Mouse (Mus musculus) midbrain, embryonic 16.5 days (tissue): ENCODE measurements around the gene Mrps26. TPM values are rescaled to one million over a fixed set of nuclear protein-coding genes. Genes with fewer than 3 reads are reported as not detected.

ENCODE experiments used
- ATAC-seq: fragments of 200-750 bp; cut with Nextera tagmentation; 2 replicates; pipeline ENCODE4 v1.8.0; 2017; ENCODE audit warnings: moderate TSS enrichment
- H3K27ac ChIP-seq: fragments of 300-500 bp; sonication (generic); 2 replicates; pipeline ENCODE4 v1.5.1; 2014; ENCODE audit warnings: mild to moderate bottlenecking, low read length, mixed read lengths
- H3K27me3 ChIP-seq: fragments of 300-500 bp; sonication (generic); 2 replicates; pipeline ENCODE4 v1.6.1; 2014; ENCODE audit warnings: low read depth, low read length, mixed read lengths; ENCODE audit not compliant: control insufficient read depth, insufficient read depth
- H3K36me3 ChIP-seq: fragments of 300-500 bp; sonication (generic); 2 replicates; pipeline ENCODE4 v1.6.1; 2014; ENCODE audit warnings: mild to moderate bottlenecking, low read length, moderate library complexity, mixed read lengths; ENCODE audit not compliant: control insufficient read depth, insufficient read depth
- H3K4me1 ChIP-seq: fragments of 300-500 bp; sonication (generic); 2 replicates; pipeline ENCODE4 v1.6.1; 2014; ENCODE audit warnings: mild to moderate bottlenecking, low read length, mixed read lengths; ENCODE audit not compliant: control insufficient read depth, insufficient read depth
- H3K4me2 ChIP-seq: fragments of 300-500 bp; sonication (generic); 2 replicates; pipeline ENCODE4 v1.6.1; 2014; ENCODE audit warnings: mild to moderate bottlenecking, low read length, mixed read lengths
- H3K4me3 ChIP-seq: fragments of 300-500 bp; sonication (generic); 2 replicates; pipeline ENCODE4 v1.5.1; 2014; ENCODE audit warnings: low read depth, mild to moderate bottlenecking, low read length, moderate library complexity, mixed read lengths
- H3K9ac ChIP-seq: fragments of 300-500 bp; sonication (generic); 2 replicates; pipeline ENCODE4 v1.6.1; 2014; ENCODE audit warnings: low read depth, low read length, mixed read lengths
- H3K9me3 ChIP-seq: fragments of 300-500 bp; sonication (generic); replicated peaks from 2 replicates; pipeline ENCODE4 v1.6.1; 2014; ENCODE audit warnings: mild to moderate bottlenecking, low read length, mixed read lengths; ENCODE audit not compliant: control insufficient read depth, poor library complexity, severe bottlenecking
- WGBS: fragments of 180-500 bp; shearing (Covaris S2); extraction: QIAGEN DNeasy Blood & Tissue Kit; methylation state at CpG from one replicate; pipeline ENCODE4 v1.1.7; 2014; 5-methylcytosine and 5-hydroxymethylcytosine counted together
- polyA plus RNA-seq: library from polyadenylated mRNA; unstranded; fragments of >200 nt; fragmentation: Nextera tagmentation; extraction: Ambion mirVana; gene quantifications from 2 replicates; pipeline ENCODE4 v1.2.1, GENCODE M21; 2015

The Mrps26 gene
- polyA plus RNA-seq, 1 experiment from 2014 or later, result 109 TPM

DNA sequence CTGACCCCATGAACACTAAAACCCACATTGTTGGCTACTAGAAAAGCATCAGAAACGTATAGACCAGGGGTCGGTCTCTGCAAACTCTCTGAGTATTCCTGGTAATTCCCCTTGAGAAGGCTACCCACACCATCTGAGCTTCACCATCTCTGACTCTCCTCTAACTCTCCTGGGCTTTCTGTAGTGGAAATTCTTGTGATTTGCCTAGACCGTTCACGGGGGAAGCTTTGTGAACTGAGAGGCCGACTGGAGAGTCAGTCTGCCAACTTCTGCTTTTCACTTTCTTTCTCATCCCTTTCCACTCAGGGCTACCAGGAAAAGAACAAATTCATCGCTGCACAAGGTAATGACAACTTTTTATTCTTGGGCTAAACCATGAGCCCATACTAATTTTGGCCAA is 28.5 kb upstream of the Mrps26 start:
- ATAC-seq, result no peak
- WGBS, result 94% methylated on average over 6 of the region's 6 CpGs
- Histone ChIP-seq H3K4me1 (no peaks in the 10 kb centered on the region), H3K4me3 (no peak overlapping the region), H3K9me3 (no peaks in the 10 kb centered on the region), H3K4me2 (no peak overlapping the region), H3K27me3 (no peaks in the 10 kb centered on the region), H3K27ac (no peak overlapping the region), H3K9ac (no peak overlapping the region), H3K36me3 (peaks cover 18% of the 10 kb centered on the region)

DNA sequence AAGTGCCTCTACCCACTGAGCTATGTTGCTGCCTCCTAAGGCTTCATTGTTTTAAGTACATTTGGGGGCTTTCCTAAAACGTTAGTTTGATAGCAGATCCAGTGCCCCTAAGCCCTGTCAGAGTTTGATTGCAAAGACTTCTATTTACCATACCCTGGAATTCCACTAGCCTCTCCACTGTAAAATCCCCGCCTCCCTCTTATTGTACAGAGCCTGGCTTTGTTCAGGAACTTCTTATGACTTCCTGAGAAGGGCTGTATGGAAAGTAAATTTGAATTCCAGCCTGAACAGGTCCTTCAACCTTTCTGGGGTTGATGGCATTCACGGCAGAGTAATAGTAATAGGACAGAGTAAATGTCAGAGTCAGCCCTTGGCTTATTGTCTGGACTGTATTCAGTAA is 26.7 kb upstream of the Mrps26 start:
- H3K36me3 ChIP-seq, result peaks cover 28% of the 10 kb centered on the region
- H3K4me2 ChIP-seq, result no peak overlapping the region
- no peak overlapping the region for H3K9ac ChIP-seq
- no peaks in the 10 kb centered on the region for H3K4me1 ChIP-seq
- no peak overlapping the region for H3K4me3 ChIP-seq
- no peaks in the 10 kb centered on the region for H3K27me3 ChIP-seq
- 77% methylated on average over 3 of the region's 3 CpGs for WGBS
- no peak overlapping the region for H3K27ac ChIP-seq
- no peak for ATAC-seq
- H3K9me3 ChIP-seq, result no peaks in the 10 kb centered on the region

DNA sequence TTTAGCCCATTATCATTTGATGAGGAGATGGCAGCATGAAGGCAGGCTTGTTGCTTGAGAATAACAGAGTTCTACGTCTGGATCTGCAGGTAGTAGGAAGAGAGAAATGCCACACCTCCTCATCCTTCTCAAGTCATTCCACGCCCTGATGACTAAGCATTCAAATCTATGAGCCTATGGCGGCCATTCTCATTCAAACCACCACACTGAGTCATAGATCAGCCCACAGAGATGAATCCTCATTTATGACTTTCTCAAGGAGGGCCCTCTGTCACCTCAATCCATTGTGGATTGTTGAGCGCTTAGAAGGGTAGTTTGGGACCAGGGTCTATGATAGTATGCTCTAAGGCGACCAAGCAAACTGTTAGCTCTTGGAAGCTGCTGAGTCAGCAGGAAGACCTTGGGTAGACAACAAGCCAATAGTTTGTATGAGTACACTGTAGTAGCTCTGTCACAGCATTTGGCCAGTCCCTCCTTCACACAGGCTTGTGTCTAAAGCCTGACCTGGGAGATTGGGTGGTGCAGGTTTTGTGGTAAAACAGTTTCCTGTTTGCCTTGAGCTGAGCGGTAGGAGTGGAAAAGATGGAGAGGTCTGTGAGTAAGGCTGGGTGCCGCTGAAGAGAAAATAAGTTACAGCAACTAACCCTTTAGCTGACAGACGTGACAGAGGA is 24.5 kb upstream of the Mrps26 start:
- Histone ChIP-seq H3K4me2 (no peak overlapping the region), H3K4me1 (no peaks in the 10 kb centered on the region), H3K4me3 (no peak overlapping the region), H3K27ac (no peak overlapping the region), H3K9me3 (no peaks in the 10 kb centered on the region), H3K36me3 (peaks cover 37% of the 10 kb centered on the region), H3K9ac (no peak overlapping the region), H3K27me3 (no peaks in the 10 kb centered on the region)
- 90% methylated on average over 8 of the region's 8 CpGs for WGBS
- no peak for ATAC-seq

DNA sequence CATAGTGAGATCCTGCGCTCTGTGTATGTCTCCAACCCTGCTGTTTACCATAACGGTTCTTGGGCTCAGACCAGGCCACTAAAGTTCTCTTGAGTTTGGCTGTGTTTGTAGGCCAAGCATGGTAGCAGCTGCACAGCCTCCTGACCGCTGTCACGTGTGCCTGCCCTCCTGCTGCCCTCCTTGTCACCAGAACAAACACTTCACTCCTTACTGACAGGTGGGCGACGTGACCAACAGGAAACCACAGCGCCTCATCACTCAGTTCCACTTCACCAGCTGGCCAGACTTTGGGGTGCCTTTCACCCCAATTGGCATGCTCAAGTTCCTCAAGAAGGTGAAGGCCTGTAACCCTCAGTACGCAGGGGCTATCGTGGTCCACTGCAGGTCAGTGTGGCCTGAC is 23.3 kb upstream of the Mrps26 start:
- H3K4me2 ChIP-seq, result no peak overlapping the region
- H3K27ac ChIP-seq, result no peak overlapping the region
- 90% methylated on average over 9 of the region's 9 CpGs for WGBS
- no peaks in the 10 kb centered on the region for H3K27me3 ChIP-seq
- no peak for ATAC-seq
- no peak overlapping the region for H3K4me3 ChIP-seq
- no peaks in the 10 kb centered on the region for H3K9me3 ChIP-seq
- no peaks in the 10 kb centered on the region for H3K4me1 ChIP-seq
- no peak overlapping the region for H3K9ac ChIP-seq
- peaks cover 48% of the 10 kb centered on the region for H3K36me3 ChIP-seq

DNA sequence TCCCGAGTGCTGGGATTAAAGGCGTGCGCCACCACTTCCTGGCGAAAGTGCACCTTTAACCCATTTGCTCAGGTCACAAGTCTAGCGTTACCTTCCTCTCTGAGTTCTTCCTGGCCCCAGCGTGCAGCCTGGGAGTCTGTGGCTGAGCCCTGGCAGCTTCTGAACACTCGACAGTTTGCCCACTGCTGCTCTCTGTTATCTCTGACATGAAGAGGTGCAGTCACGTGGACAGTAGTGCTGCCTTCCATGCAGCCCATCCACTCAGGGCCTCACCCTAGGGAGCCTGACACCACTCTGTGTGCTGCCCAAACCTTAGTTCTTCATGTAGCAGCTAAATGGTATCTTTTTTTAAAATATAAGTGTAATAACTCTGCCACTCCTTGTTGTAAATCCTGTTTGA is 16.6 kb upstream of the Mrps26 start:
- no peak overlapping the region for H3K4me3 ChIP-seq
- no peak for ATAC-seq
- H3K9me3 ChIP-seq, result no peaks in the 10 kb centered on the region
- WGBS, result 95% methylated on average over 8 of the region's 8 CpGs
- no peak overlapping the region for H3K9ac ChIP-seq
- no peak overlapping the region for H3K4me2 ChIP-seq
- no peaks in the 10 kb centered on the region for H3K27me3 ChIP-seq
- H3K4me1 ChIP-seq, result no peaks in the 10 kb centered on the region
- peaks cover 54% of the 10 kb centered on the region for H3K36me3 ChIP-seq
- H3K27ac ChIP-seq, result no peak overlapping the region

DNA sequence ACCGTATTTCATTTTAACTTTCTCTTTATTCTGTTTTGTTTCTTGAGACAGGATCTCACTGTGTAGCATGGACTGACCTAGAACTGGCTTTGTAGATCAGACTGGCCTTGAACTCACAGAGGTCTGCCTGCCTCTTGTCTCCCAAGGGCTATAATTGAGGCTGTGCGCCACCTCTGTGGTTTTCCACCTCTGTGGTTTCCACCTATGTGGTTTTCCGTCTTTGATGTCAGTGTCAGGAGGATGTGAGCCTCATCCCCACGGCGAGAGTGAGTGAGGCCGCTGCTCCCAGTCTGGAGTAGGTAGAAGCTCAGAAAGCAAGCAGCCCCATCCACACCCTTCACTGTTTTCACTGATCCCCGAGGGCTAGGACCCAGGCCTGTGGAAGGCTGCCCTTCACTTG is 8.7 kb upstream of the Mrps26 start:
- Histone ChIP-seq H3K27me3 (no peaks in the 10 kb centered on the region), H3K4me3 (no peak overlapping the region), H3K36me3 (peaks cover 38% of the 10 kb centered on the region), H3K9ac (no peak overlapping the region), H3K9me3 (no peaks in the 10 kb centered on the region), H3K27ac (no peak overlapping the region), H3K4me2 (no peak overlapping the region), H3K4me1 (no peaks in the 10 kb centered on the region)
- no peak for ATAC-seq
- 89% methylated on average over 7 of the region's 7 CpGs for WGBS

DNA sequence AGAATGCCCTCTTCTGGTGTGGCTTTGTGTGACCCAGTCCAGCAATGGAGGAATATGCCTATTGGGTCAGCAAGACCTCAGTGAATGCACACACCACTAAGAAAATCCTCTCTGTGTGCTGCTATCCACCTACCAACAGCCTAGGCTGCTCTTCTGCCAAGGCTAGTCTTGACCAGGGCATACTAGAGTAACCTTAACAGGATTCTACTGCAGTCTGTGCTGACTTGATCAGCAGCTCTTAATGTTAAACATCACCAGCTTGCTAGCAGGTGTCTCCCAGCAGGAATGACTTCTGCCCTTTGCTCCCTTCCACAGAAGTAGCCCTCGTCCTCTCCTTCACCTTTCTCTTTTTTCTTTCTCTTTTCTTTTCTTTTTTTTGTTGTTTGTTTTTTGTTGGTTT is 7.2 kb upstream of the Mrps26 start:
- Histone ChIP-seq H3K4me1 (no peaks in the 10 kb centered on the region), H3K36me3 (peaks cover 34% of the 10 kb centered on the region), H3K4me3 (no peak overlapping the region), H3K27me3 (no peaks in the 10 kb centered on the region), H3K27ac (no peak overlapping the region), H3K9me3 (no peaks in the 10 kb centered on the region), H3K4me2 (no peak overlapping the region), H3K9ac (no peak overlapping the region)
- no peak for ATAC-seq
- 86% methylated on average over 1 of the region's 1 CpGs for WGBS

DNA sequence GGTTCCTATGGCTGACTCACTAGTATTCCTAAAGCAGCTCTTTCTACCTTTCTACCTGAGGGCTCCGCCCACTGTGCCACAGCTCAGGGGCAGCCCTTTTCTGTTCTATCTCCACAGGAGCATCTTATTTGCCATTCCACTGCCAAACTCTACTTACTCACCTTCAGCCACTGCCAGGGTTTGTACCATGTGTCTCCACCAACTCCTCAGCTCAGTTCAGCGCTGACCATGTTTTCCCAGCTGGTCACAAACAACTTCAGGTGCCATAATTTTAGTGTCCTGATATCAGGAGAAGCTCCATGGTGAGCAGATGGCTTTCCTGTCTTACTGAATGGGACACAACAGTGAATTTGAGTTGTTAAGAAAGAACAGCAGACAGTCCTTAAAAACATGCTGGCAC is 6.1 kb upstream of the Mrps26 start:
- H3K4me2 ChIP-seq, result no peak overlapping the region
- H3K36me3 ChIP-seq, result peaks cover 29% of the 10 kb centered on the region
- WGBS, result 100% methylated on average over 2 of the region's 2 CpGs
- H3K4me3 ChIP-seq, result no peak overlapping the region
- no peak overlapping the region for H3K9ac ChIP-seq
- ATAC-seq, result no peak
- H3K27me3 ChIP-seq, result no peaks in the 10 kb centered on the region
- H3K27ac ChIP-seq, result no peak overlapping the region
- no peaks in the 10 kb centered on the region for H3K4me1 ChIP-seq
- H3K9me3 ChIP-seq, result no peaks in the 10 kb centered on the region

DNA sequence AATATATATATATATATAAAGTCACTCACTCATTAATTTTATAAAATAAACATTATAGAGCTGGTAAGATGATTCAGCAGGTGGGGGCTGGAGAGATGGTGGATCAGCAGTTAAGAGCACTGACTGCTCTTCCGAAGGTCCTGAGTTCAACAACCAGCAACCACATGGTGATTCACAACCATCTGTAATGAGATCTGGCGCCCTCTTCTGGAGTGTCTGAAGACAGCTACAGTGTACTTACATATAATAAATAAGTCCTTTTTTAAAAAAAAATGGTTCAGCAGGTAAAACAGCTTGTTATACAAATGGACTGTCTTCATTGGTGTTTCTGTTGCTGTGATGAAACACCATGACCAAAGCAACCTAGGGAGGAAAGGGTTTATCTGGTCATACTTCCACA is 5.5 kb upstream of the Mrps26 start:
- Histone ChIP-seq H3K9me3 (no peaks in the 10 kb centered on the region), H3K9ac (no peak overlapping the region), H3K4me1 (peaks cover 3% of the 10 kb centered on the region; the same call in 1 of the 2 replicates), H3K36me3 (peaks cover 29% of the 10 kb centered on the region), H3K27ac (no peak overlapping the region), H3K4me3 (no peak overlapping the region), H3K4me2 (no peak overlapping the region), H3K27me3 (no peaks in the 10 kb centered on the region)
- WGBS, result 66% methylated on average over 2 of the region's 2 CpGs
- ATAC-seq, result no peak
